In the genomic region with DNA sequence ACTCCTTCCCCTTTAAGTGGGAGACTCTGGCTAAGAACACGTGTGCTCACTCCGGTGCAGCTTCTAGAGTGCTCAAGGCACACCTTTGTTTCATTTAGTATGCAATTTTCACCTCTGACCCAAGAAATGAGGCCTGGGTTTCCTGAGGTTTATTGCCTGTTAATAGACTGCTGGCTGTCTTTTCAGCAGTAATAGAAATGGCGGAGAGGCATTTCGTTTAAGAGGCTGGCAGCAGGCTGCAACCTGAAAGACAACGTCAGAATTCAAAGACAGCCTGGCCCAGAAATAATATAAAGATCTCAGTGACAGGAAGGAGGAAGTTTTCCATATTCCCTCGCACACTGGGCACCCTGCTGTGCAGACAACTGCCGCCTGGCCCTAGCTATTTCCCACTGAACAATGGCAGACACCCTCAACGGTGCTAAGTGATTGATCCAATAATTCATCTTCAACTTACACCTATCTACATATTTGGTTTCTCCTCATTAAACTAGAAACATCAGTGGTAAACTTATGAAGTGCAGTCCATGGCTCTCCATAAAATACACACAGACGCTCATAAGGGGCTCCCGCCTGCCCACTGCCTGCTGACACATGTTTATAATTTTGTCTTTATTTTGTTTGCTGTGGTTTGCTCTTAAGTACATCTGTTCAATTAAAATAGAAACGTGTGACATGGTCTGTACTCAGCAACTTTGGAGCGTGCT, we compare ENCODE assay signal across 15 mouse cellular contexts.
DNase-seq lines count a peak whose midpoint lies in the region; ATAC-seq lines count a peak whose summit lies in the region.
"Had no signal": no experiment of that assay in that cellular context is flagged by ENCODE, and none has a peak within 500 bp of the region (broad histone marks: within the 10 kb centered on the region; RNA-seq: fewer than 3 reads in every experiment).

No protein-coding gene starts in this region.

- peaks cover 18% of the 10 kb centered on the region for H3K27me3 ChIP-seq in hindbrain, embryonic 10.5 days (ENCODE audit: insufficient read depth, poor library complexity, severe bottlenecking)
- 0 out of 2 replicates have a peak, but pooled peaks cover 5% of the 10 kb centered on the region for H3K27me3 ChIP-seq in hindbrain, embryonic 14.5 days (ENCODE audit: control insufficient read depth, insufficient read depth, low read length)
- 0 out of 2 replicates have a peak, but pooled peaks cover 2% of the 10 kb centered on the region for H3K27me3 ChIP-seq in intestine, embryonic 15.5 days (replicated peaks)
- peaks cover 20% of the 10 kb centered on the region for H3K27me3 ChIP-seq in midbrain, embryonic 15.5 days (replicated peaks)
- H3K27me3 ChIP-seq: heart, embryonic 15.5 days had no signal

- peak overlapping the region; percentile 50; the same call in 1 of the 2 replicates for H3K27ac ChIP-seq in hindbrain, embryonic 10.5 days
- H3K27ac ChIP-seq in hindbrain, embryonic 14.5 days, result no peak overlapping the region
- H3K27ac ChIP-seq in intestine, embryonic 15.5 days, result no peak overlapping the region
- H3K27ac ChIP-seq in midbrain, embryonic 15.5 days, result no peak overlapping the region
- H3K27ac ChIP-seq: heart, embryonic 15.5 days; kidney, postnatal 0 days had no signal

- no peak overlapping the region; the same call in 1 of the 2 replicates for H3K4me2 ChIP-seq in hindbrain, embryonic 14.5 days (replicated peaks)
- no peak overlapping the region for H3K4me2 ChIP-seq in intestine, embryonic 15.5 days (replicated peaks)
- peak overlapping the region; percentile 14; the same call in 1 of the 2 replicates for H3K4me2 ChIP-seq in midbrain, embryonic 15.5 days
- H3K4me2 ChIP-seq: heart, embryonic 15.5 days had no signal

- H3K9ac ChIP-seq in hindbrain, embryonic 14.5 days, result no peak overlapping the region
- no peak overlapping the region for H3K9ac ChIP-seq in intestine, embryonic 15.5 days
- H3K9ac ChIP-seq in midbrain, embryonic 15.5 days, result no peak overlapping the region
- H3K9ac ChIP-seq: heart, embryonic 15.5 days had no signal

- H3K4me3 ChIP-seq in hindbrain, embryonic 10.5 days, result no peak overlapping the region
- no peak overlapping the region for H3K4me3 ChIP-seq in hindbrain, embryonic 14.5 days (replicated peaks; ENCODE audit: low read length)
- H3K4me3 ChIP-seq in intestine, embryonic 15.5 days (replicated peaks), result no peak overlapping the region
- H3K4me3 ChIP-seq in midbrain, embryonic 15.5 days, result no peak overlapping the region
- H3K4me3 ChIP-seq: heart, embryonic 15.5 days had no signal

- no peaks in the 10 kb centered on the region for H3K9me3 ChIP-seq in hindbrain, embryonic 10.5 days
- H3K9me3 ChIP-seq in hindbrain, embryonic 14.5 days (ENCODE audit: control insufficient read depth, low read length), result no peaks in the 10 kb centered on the region
- no peaks in the 10 kb centered on the region for H3K9me3 ChIP-seq in intestine, embryonic 15.5 days
- no peaks in the 10 kb centered on the region for H3K9me3 ChIP-seq in midbrain, embryonic 15.5 days
- H3K9me3 ChIP-seq: heart, embryonic 15.5 days had no signal

- 37% methylated on average over 12 of the region's 12 CpGs for WGBS in hindbrain, embryonic 10.5 days
- WGBS in hindbrain, embryonic 14.5 days, result 31% methylated on average over 12 of the region's 12 CpGs
- 44% methylated on average over 12 of the region's 12 CpGs for WGBS in intestine, embryonic 15.5 days
- 36% methylated on average over 12 of the region's 12 CpGs for WGBS in midbrain, embryonic 15.5 days

- no peaks in the 10 kb centered on the region for H3K36me3 ChIP-seq in hindbrain, embryonic 10.5 days
- H3K36me3 ChIP-seq in hindbrain, embryonic 14.5 days (replicated peaks; ENCODE audit: control insufficient read depth, insufficient read depth), result no peaks in the 10 kb centered on the region
- H3K36me3 ChIP-seq in intestine, embryonic 15.5 days, result no peaks in the 10 kb centered on the region
- no peaks in the 10 kb centered on the region for H3K36me3 ChIP-seq in midbrain, embryonic 15.5 days (replicated peaks)
- H3K36me3 ChIP-seq: heart, embryonic 15.5 days had no signal

- H3K4me1 ChIP-seq in hindbrain, embryonic 10.5 days (replicated peaks), result peaks cover 29% of the 10 kb centered on the region
- H3K4me1 ChIP-seq in hindbrain, embryonic 14.5 days (replicated peaks; ENCODE audit: control insufficient read depth, insufficient read depth, low read length), result peaks cover 18% of the 10 kb centered on the region; the same call in 1 of the 2 replicates
- H3K4me1 ChIP-seq in intestine, embryonic 15.5 days (replicated peaks), result no peaks in the 10 kb centered on the region
- peaks cover 12% of the 10 kb centered on the region for H3K4me1 ChIP-seq in midbrain, embryonic 15.5 days

- DNase-seq in hindbrain, embryonic 10.5 days (ENCODE audit: low spot score), result peak; percentile 15
- no peak for DNase-seq in hindbrain, embryonic 14.5 days (ENCODE audit: low spot score)
- DNase-seq in embryo, embryonic 10 days (ENCODE audit: low spot score), result peak; percentile 52
- no peak for DNase-seq in MN1 (ENCODE audit: low spot score)
- DNase-seq: adrenal gland, postnatal 14 days; gastrocnemius, postnatal 36 days; lung, adult 2 months; right cerebral cortex, adult 18-20 months; thymus, postnatal 25 days had no signal

- no peak for ATAC-seq in hindbrain, embryonic 14.5 days (ENCODE audit: low FRiP score)
- ATAC-seq in intestine, embryonic 15.5 days, result peak; percentile 81
- ATAC-seq in midbrain, embryonic 15.5 days (replicated peaks), result peak; percentile 31; the same call in 1 of the 2 replicates
- ATAC-seq in inflammation-experienced regulatory T-cells, adult 6 months, result no peak
- no peak for ATAC-seq in erythroblast, adult 5-6 weeks (replicated peaks; ENCODE audit: low FRiP score, poor library complexity, severe bottlenecking)

Comparison
In these comparisons a context has a peak if more than half of its experiments do, and no peak if none do; other contexts are left out.
1. DNase-seq: peak in hindbrain, embryonic 10.5 days (single experiment) and embryo, embryonic 10 days (single experiment); none in hindbrain, embryonic 14.5 days (single experiment) and MN1 (single experiment).
2. ATAC-seq: peak in intestine, embryonic 15.5 days (single experiment) and midbrain, embryonic 15.5 days (single experiment); none in hindbrain, embryonic 14.5 days (single experiment), inflammation-experienced regulatory T-cells, adult 6 months (single experiment) and erythroblast, adult 5-6 weeks (single experiment).